Mouse (Mus musculus): ENCODE data around the gene Tufm. TPM values are rescaled to one million over a fixed set of nuclear protein-coding genes. Genes with fewer than 3 reads are reported as not detected.

The Tufm gene
- polyA plus RNA-seq, 1 experiment = 121 TPM

DNA sequence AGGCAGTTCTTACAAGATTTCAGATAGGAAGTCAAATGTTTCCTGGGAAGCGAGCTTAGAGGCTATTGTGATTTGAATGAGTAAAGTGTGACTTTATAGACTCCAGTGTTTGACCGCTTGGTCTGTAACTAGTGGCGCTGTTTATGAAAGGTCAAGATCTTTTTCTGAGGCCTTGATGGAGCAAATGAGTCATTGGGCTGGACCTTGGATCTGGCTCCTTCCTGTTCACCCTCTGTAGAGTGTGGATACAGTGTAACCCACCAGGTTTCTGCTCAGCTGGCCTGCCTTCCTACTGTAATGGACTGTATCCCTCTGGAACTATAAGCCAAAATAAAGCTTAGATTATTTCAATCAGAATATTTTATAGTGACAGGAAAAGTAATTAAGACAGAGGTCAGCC is 24.1 kb downstream of the Tufm start:
- no peaks in the 10 kb centered on the region for H3K27me3 ChIP-seq (ENCODE audit: control insufficient read depth, insufficient read depth, low read length)
- H3K36me3 ChIP-seq (ENCODE audit: control insufficient read depth, insufficient read depth, low read length) = no peaks in the 10 kb centered on the region
- H3K4me3 ChIP-seq (ENCODE audit: low read depth, low read length) = no peak overlapping the region
- H3K4me1 ChIP-seq (ENCODE audit: control insufficient read depth, insufficient read depth, insufficient read length, low read length) = no peaks in the 10 kb centered on the region
- no peak overlapping the region for H3K27ac ChIP-seq (ENCODE audit: insufficient read depth, low read depth, low read length)
- 58% methylated on average over 3 of the region's 3 CpGs for WGBS
- TF ChIP-seq POLR2A (IDR thresholded peaks at IDR 0.05; ENCODE audit: low read depth, low read length) = no peak
- no peak for TF ChIP-seq CTCF (IDR thresholded peaks at IDR 0.05; ENCODE audit: extremely low read depth, insufficient read length, insufficient replicate concordance, low read depth, low read length)

DNA sequence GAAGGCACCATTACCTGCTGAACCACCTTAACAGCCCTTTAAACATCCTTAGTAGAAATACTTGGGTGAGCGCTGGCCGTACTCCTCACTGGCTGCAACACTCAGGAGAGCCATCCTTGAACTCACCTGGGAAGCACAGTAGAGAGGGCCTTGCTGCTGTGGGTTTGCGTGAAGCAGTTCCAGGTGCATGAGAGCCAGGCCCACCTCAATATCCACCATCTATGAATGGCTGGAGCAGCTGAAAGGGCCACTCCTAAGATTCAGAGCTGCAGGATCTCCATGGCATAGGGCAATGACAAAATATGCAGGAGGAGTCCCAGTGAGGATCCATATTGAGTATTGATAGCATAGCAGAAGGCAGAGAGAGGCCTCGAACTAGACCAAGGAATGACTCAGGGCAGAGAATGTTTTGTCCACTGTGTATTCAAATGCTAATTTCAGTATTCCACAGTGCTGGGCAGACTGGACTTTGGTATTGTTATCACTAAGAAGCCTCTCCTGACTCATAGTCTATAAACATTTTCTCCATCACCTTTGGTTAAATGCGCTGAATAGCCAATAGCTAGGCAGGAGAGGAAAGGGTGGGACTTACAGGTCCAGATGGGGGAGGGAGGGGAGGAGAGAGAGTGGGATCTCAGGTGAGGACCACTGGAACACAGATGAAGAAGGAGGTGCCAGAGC is 31.2 kb downstream of the Tufm start:
- Histone ChIP-seq H3K27me3 (ENCODE audit: control insufficient read depth, insufficient read depth, low read length) (no peaks in the 10 kb centered on the region), H3K27ac (ENCODE audit: insufficient read depth, low read depth, low read length) (peak overlapping the region; percentile 2; the same call in 1 of the 2 replicates), H3K4me3 (ENCODE audit: low read depth, low read length) (no peak overlapping the region), H3K4me1 (ENCODE audit: control insufficient read depth, insufficient read depth, insufficient read length, low read length) (peaks cover 10% of the 10 kb centered on the region), H3K36me3 (ENCODE audit: control insufficient read depth, insufficient read depth, low read length) (no peaks in the 10 kb centered on the region)
- no peak for TF ChIP-seq CTCF (IDR thresholded peaks at IDR 0.05; ENCODE audit: extremely low read depth, insufficient read length, insufficient replicate concordance, low read depth, low read length)
- WGBS = 75% methylated on average over 5 of the region's 5 CpGs

GRCm38 (mm10) chr7:126519513-126519912 is 32.4 kb downstream of the Tufm start:
- TF ChIP-seq POLR2A (IDR thresholded peaks at IDR 0.05; ENCODE audit: low read depth, low read length) (no peak), CTCF (IDR thresholded peaks at IDR 0.05; ENCODE audit: extremely low read depth, insufficient read length, insufficient replicate concordance, low read depth, low read length) (no peak)
- Histone ChIP-seq H3K4me1 (ENCODE audit: control insufficient read depth, insufficient read depth, insufficient read length, low read length) (peaks cover 10% of the 10 kb centered on the region), H3K27ac (ENCODE audit: insufficient read depth, low read depth, low read length) (no peak overlapping the region), H3K36me3 (ENCODE audit: control insufficient read depth, insufficient read depth, low read length) (no peaks in the 10 kb centered on the region), H3K4me3 (ENCODE audit: low read depth, low read length) (no peak overlapping the region), H3K27me3 (ENCODE audit: control insufficient read depth, insufficient read depth, low read length) (no peaks in the 10 kb centered on the region)
- WGBS = 55% methylated on average over 2 of the region's 2 CpGs

DNA sequence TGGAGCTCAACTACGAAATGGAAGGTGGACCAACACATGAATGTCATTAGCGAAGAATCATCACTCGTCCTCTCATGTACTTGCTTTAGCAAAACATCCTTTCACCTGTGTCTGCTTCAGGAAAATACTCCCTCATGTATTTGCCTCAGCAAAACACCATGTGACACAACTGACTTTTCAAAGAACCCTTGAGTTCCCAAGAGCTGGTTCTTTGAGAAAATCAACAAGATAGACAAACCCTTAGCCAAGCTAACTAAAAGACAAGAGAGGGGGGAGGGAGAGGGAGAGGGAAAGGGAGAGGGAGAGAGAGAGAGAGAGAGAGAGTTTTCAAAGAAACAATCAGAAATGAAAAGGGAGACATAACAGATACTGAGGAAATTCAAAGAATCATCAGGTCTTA is 36.2 kb downstream of the Tufm start:
- H3K36me3 ChIP-seq (ENCODE audit: control insufficient read depth, insufficient read depth, low read length) = no peaks in the 10 kb centered on the region
- no peaks in the 10 kb centered on the region for H3K27me3 ChIP-seq (ENCODE audit: control insufficient read depth, insufficient read depth, low read length)
- TF ChIP-seq CTCF (IDR thresholded peaks at IDR 0.05; ENCODE audit: extremely low read depth, insufficient read length, insufficient replicate concordance, low read depth, low read length) (no peak), POLR2A (IDR thresholded peaks at IDR 0.05; ENCODE audit: low read depth, low read length) (no peak)
- H3K4me1 ChIP-seq (ENCODE audit: control insufficient read depth, insufficient read depth, insufficient read length, low read length) = peaks cover 6% of the 10 kb centered on the region
- H3K4me3 ChIP-seq (ENCODE audit: low read depth, low read length) = no peak overlapping the region
- H3K27ac ChIP-seq (ENCODE audit: insufficient read depth, low read depth, low read length) = no peak overlapping the region
- 79% methylated on average over 3 of the region's 3 CpGs for WGBS

GRCm38 (mm10) chr7:126528166-126528577 is 41.0 kb downstream of the Tufm start:
- Histone ChIP-seq H3K4me3 (ENCODE audit: low read depth, low read length) (no peak overlapping the region), H3K36me3 (ENCODE audit: control insufficient read depth, insufficient read depth, low read length) (no peaks in the 10 kb centered on the region), H3K27me3 (ENCODE audit: control insufficient read depth, insufficient read depth, low read length) (no peaks in the 10 kb centered on the region), H3K4me1 (ENCODE audit: control insufficient read depth, insufficient read depth, insufficient read length, low read length) (no peaks in the 10 kb centered on the region; the same call in 1 of the 2 replicates), H3K27ac (ENCODE audit: insufficient read depth, low read depth, low read length) (no peak overlapping the region)
- peak; percentile 23; the same call in 1 of the 2 replicates for TF ChIP-seq CTCF (IDR thresholded peaks at IDR 0.05; ENCODE audit: extremely low read depth, insufficient read length, insufficient replicate concordance, low read depth, low read length)
- TF ChIP-seq POLR2A (IDR thresholded peaks at IDR 0.05; ENCODE audit: low read depth, low read length) = no peak
- WGBS = 3% methylated on average over 1 of the region's 1 CpGs

- peaks cover 3% of the 10 kb centered on the region for H3K4me1 ChIP-seq (ENCODE audit: control insufficient read depth, insufficient read depth, insufficient read length, low read length)
- H3K4me3 ChIP-seq (ENCODE audit: low read depth, low read length) = no peak overlapping the region
- no peaks in the 10 kb centered on the region for H3K36me3 ChIP-seq (ENCODE audit: control insufficient read depth, insufficient read depth, low read length)
- TF ChIP-seq CTCF (IDR thresholded peaks at IDR 0.05; ENCODE audit: extremely low read depth, insufficient read length, insufficient replicate concordance, low read depth, low read length) (no peak), POLR2A (IDR thresholded peaks at IDR 0.05; ENCODE audit: low read depth, low read length) (no peak)
- 79% methylated on average over 1 of the region's 1 CpGs for WGBS
- H3K27me3 ChIP-seq (ENCODE audit: control insufficient read depth, insufficient read depth, low read length) = peaks cover 16% of the 10 kb centered on the region
- H3K27ac ChIP-seq (ENCODE audit: insufficient read depth, low read depth, low read length) = no peak overlapping the region
Observed at GRCm38 (mm10) chr7:126533434-126533833, 46.3 kb downstream of the Tufm start.

DNA sequence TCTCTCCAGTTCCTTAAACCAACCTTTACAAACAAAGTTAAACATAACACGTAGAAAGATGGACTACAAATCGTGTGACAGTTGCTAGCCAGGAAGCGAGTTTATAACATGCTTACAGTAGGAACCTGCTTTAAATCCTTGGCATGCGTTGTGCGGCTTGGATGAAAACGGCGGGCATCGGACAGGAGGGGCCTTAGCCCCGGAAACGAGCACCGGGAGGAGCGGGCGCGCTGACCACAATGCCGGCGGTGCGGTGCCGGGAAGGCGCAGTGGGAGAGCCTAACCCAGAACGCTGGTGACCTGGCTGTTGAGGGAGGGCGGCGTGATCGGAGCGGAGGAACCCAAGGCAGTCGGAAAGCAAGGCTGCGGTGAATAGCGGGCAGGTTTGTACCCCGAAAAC is 48.6 kb downstream of the Tufm start:
- Histone ChIP-seq H3K36me3 (ENCODE audit: control insufficient read depth, insufficient read depth, low read length) (no peaks in the 10 kb centered on the region), H3K4me3 (ENCODE audit: low read depth, low read length) (peak overlapping the region; percentile 57), H3K27me3 (ENCODE audit: control insufficient read depth, insufficient read depth, low read length) (peaks cover 16% of the 10 kb centered on the region), H3K27ac (ENCODE audit: insufficient read depth, low read depth, low read length) (no peak overlapping the region), H3K4me1 (ENCODE audit: control insufficient read depth, insufficient read depth, insufficient read length, low read length) (peaks cover 3% of the 10 kb centered on the region)
- 2% methylated on average over 28 of the region's 28 CpGs for WGBS
- TF ChIP-seq POLR2A (IDR thresholded peaks at IDR 0.05; ENCODE audit: low read depth, low read length) (no peak), CTCF (IDR thresholded peaks at IDR 0.05; ENCODE audit: extremely low read depth, insufficient read length, insufficient replicate concordance, low read depth, low read length) (no peak)

Data from small intestine, adult 2 months (tissue).